Mouse (Mus musculus) granulocyte monocyte progenitor cell, adult 5-6 weeks (primary cell): ENCODE results near the gene Paqr6. TPM values are rescaled to one million over a fixed set of nuclear protein-coding genes. Genes with fewer than 3 reads are reported as not detected.

Experiments
- ATAC-seq: replicated peaks from 2 replicates; pipeline ENCODE4 v1.8.0; 2016; ENCODE audit warnings: mild to moderate bottlenecking, moderate TSS enrichment, inconsistent platforms; ENCODE audit not compliant: poor library complexity, severe bottlenecking
- total RNA-seq, 2 experiments: library from RNA; stranded (forward) in 1 of 2; stranded (reverse) in 1 of 2; fragments of 200-712, 200-1000 nt in 1 of 2; fragments of >200 nt in 1 of 2; fragmentation: Nextera tagmentation in 1 of 2; gene quantifications; 2 replicates each; pipeline ENCODE4 v1.2.3; 2014 to 2017

Gene Paqr6
- not detected in 2 replicates for total RNA-seq (2014; fragmentation: Nextera tagmentation)
- not detected in 2 replicates for total RNA-seq (2017)

DNA sequence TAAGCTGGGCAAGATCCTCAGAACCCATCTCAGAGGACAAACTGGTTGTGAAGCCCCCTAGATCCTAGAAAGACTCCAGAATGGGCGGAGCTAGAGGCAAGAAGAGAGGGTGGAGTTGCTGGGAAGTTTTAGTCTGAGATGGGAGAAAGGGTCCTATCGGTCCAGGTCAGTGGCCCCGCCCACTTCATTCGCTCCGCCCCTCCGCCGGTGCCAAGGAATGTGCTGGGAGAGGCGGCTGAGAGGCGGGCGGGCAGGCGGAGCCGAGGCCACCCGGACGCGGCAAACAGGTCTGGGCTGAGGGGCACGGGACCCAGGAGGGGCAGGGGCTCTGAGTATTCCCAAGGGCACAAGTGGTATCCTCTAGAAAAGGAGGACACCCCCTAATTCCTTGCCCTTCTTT is at the start of gene Paqr6:
Gene Paqr6 (plus strand): TSS at position 248 of the 400 bp plus-strand sequence.
- no peak for ATAC-seq

DNA sequence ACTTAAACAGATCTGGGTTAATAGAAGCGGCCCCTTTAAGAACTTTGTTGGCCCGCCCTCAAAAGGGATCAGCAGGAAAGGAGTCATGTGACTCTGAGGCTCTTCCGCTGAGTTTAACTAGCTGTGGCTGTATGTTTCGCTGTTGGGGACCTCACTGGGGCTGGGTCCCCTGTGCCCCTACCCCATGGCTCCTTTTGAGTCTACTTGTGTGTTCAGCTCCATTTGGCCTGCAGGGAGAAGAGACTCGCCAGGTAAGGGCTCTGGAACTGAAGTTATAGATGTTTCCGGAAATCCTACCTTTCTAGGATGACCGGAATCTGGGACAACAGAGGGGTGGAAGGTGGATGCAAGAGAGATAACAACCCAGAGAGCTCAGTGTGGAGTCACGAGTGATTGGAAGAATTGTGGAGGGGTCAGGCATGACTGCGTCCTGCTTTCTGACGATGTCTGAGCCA is 39.4 kb upstream of the Paqr6 start, which contains the start of gene Glmp:
Gene Glmp (plus strand): TSS at position 73 of the 455 bp plus-strand sequence.
- peak; percentile 81 for ATAC-seq

DNA sequence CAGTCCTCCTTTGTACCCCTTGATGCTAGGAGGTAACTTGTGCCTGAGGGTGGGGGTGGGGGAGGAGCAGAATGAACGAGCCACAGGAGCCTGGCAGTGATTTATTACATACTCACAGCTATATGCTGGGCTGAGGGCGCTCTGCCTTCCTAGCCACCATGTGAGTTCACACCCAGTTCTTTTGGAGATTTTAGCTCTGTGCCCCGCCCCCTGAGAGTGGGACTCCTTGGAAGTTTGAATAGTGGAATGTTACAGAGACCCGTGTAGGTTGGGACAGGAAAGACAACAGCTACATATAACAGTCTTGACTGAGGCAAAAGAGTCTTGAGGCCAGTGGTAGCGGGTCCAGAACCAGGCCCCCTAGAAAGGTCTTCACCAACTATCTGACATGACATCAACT is 35.4 kb upstream of the Paqr6 start:
- no peak for ATAC-seq

GRCm38 (mm10) chr3:88331282-88331681 is 33.1 kb upstream of the Paqr6 start:
- 0 out of 2 replicates have a peak, but pooled peaks have one; percentile 36 for ATAC-seq

- no peak for ATAC-seq
Measured at GRCm38 (mm10) chr3:88334029-88334658, 30.2 kb upstream of the Paqr6 start.

DNA sequence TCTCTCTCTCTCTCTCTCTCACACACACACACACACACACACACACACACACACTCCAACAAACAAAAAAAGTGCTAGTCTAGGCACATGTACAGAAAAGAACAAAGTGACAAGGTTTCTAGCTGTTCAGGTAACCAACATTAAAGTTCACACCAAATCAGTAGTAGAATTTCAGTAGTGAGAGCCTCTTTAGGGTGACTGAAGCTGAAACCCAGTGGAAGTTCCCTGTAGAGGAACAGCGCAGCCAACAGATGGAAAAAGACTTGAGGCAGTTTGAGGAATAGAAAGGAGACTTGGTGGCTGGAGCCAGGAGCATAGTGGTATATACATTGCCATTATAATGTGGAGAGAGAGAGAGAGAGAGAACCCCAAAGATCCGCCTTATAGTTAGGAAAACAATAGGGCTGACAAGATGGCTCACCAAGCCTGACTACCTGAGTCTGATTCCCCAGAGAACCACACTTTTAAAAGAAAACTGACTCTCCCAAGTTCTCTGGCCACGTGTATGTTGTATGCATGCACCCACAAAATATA is 29.4 kb upstream of the Paqr6 start:
- 0 out of 2 replicates have a peak, but pooled peaks have one; percentile 10 for ATAC-seq

GRCm38 (mm10) chr3:88335436-88336053 is 28.8 kb upstream of the Paqr6 start:
- peak; percentile 20; the same call in 1 of the 2 replicates for ATAC-seq

GRCm38 (mm10) chr3:88336058-88337013 is 28.0 kb upstream of the Paqr6 start, which contains the start of the genes Tmem79 and Smg5:
Gene Tmem79 (minus strand): TSS chr3:88336148.
Gene Smg5 (plus strand): TSS chr3:88336260.
- peak; percentile 73 for ATAC-seq

- ATAC-seq: peak; percentile 58
Measured at GRCm38 (mm10) chr3:88337367-88338020, 26.9 kb upstream of the Paqr6 start.

- no peak for ATAC-seq
Measured at GRCm38 (mm10) chr3:88338316-88338715, 26.1 kb upstream of the Paqr6 start.

- ATAC-seq: no peak
Measured at GRCm38 (mm10) chr3:88339006-88339405, 25.4 kb upstream of the Paqr6 start.

DNA sequence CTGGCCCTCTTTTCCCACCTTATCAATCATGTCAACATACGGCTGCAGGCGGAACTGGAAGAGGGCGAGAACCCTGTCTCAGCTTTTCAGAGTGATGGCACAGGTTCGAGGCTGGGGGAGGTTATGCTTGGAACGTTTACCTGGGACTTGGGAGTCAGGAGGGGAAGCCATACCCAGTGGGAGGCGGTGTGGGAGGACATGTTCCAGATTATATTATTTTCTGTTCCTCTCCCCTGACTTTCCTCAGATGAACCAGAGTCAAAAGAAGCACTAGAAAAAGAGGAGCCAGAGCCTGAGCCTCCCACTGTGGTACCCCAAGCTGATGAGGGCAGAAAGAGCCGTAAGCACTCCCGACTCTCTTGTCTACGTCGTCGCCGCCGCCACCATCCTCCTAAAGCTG is 13.7 kb upstream of the Paqr6 start:
- ATAC-seq: no peak

DNA sequence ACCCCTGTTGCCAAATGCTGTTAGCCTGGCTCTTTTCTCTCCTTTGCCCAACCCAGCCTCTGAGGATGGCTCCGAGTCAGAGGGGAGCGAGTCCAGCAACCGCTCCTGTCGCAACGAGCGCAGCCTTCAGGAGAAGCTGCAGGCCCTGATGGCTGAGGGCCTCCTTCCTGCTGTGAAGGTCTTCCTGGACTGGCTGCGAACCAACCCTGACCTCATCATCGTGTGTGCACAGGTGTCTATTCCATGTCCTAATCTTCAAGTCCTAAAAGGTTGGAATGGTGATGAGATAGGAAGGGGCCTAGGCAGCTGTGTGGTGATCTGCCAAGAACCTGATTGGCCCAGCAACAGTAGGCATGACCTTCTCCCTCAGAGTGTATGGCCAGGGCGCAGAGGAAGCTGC is 11.5 kb upstream of the Paqr6 start:
- ATAC-seq: no peak

DNA sequence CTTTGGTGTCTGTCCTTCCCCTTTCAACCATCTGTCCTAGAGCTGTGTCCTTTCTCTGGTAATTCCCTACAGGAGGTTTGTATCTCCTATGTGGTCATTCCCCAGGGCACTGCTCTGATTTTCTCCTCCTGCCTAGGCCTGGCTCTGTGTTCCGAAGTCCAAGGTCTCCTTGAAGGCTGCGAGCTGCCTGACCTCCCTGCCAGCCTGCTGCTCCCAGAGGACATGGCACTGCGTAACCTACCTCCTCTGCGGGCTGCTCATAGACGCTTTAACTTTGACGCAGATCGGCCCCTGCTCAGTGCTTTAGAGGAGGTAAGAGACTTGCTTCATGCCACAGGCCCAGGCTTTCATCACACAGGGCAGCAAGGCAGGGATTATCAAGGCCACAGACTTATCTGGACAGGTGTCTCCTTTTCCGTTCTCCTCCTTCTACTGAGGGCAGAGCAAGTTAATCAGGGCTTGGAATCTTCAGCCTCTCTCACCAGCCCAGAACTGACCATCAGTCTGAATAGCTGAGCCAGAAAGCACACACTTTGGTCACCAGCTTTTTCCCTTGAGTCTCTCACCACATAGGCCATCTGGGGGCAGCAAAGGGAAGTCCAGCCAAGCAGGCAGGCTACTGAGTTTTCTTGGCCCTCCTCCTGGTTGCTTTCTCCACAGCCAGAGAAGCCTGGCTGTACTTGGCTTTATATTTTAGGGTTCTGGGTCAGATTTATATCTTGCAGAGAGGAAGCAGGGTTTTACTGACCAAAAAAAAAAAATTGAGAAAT is 9.8 kb upstream of the Paqr6 start:
- no peak for ATAC-seq

DNA sequence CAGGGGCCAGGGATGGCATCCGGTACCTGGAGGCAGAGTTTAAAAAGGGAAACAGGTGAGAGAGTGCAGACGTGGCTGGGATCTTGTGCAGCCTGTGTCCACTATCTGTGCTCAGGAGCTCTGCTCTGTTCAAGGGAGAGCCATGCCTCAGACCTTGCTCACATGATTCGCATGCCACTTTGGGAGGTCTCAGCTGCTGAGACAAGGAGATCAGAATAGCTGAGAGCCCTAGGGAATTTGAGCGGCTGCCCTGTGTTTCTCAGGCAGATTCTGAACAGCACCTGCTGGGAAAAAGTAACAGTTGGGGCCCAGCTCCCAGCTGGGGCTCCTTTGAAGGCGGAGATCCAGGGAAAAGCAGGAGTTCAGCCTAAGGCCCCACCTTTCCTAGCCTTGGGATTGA is 4.8 kb upstream of the Paqr6 start:
- no peak for ATAC-seq

DNA sequence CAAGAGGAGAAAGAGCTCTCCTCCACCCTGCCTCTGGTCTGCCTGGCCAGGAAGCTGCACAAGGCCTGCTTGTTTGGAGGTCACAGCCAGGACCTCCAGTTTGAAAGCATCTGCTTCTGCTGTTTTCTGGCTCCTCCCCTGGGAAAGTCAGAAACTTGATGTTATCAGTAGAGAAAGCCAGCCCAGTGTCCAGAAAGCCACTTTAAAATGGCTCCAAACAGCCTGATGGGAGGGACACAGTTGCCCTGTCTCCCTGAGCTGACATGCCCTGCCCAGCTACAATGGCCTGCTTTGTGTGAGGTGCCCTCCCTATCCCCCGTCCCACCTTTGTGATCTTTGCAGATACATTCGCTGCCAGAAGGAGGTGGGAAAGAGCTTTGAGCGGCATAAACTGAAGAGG is 4.4 kb upstream of the Paqr6 start:
- ATAC-seq: no peak

DNA sequence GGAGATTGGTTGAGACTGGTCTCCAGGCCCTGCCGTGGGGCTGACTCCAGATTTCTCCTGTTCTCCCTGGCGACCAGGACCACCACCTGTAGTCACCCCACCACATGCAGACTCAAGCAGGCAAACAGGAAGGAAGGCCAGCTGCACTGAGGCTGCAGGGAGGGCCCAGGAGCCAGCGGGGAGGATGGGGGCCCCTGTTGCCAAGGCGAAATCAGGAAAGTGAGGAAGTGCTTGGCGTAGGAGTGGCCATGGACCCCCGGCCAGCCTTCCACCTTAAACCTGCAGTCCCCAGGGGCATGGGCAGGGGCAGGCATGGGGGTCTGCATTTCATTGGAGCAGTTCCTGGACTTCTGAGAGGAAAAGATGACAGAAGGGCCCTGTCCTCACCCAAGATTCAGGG is 3.3 kb upstream of the Paqr6 start:
- ATAC-seq: no peak

GRCm38 (mm10) chr3:88361612-88362313 is 2.6 kb upstream of the Paqr6 start:
- no peak for ATAC-seq
